10 mouse cellular contexts compared by ENCODE assay signal in genomic region chr9:110255407-110256019, GRCm38 (mm10). TPM values are rescaled to one million over a fixed set of nuclear protein-coding genes. Genes with fewer than 3 reads are reported as not detected.
DNase-seq lines count a peak whose midpoint lies in the region; ATAC-seq and TF ChIP-seq lines count a peak whose summit lies in the region.
"Had no signal": no experiment of that assay in that cellular context is flagged by ENCODE, and none has a peak within 500 bp of the region (broad histone marks: within the 10 kb centered on the region; RNA-seq: fewer than 3 reads in every experiment).

No protein-coding gene starts in this region.

- TF ChIP-seq CTCF in intestine, postnatal 0 days (IDR thresholded peaks at IDR 0.05; ENCODE audit: low read depth) = no peak
- no peak for TF ChIP-seq CTCF in thymus, adult 2 months (IDR thresholded peaks at IDR 0.05; ENCODE audit: borderline replicate concordance, control insufficient read depth, extremely low read depth, insufficient read depth, low read length, poor library complexity)

- DNase-seq in cerebellum, postnatal 14 days = peak; percentile 42 to 44
- no peak for DNase-seq in cerebellum, adult 9-11 months
- DNase-seq in forebrain, embryonic 11.5 days (ENCODE audit: low spot score) = peak; percentile 68
- no peak for DNase-seq in kidney, postnatal 36 days
- DNase-seq in thymus, adult 2 months = no peak
- DNase-seq in urinary bladder, adult 18-20 months (ENCODE audit: low spot score in 2 of 2) = no peak
- DNase-seq: gastrocnemius, postnatal 10 days had no signal

- ATAC-seq in forebrain, embryonic 11.5 days (replicated peaks; ENCODE audit: low FRiP score) = peak; percentile 86
- peak; percentile 80 for ATAC-seq in intestine, postnatal 0 days
- ATAC-seq in neural tube, embryonic 12.5 days (ENCODE audit: low FRiP score, low read depth) = peak; percentile 86

- H3K27me3 ChIP-seq in forebrain, embryonic 11.5 days (ENCODE audit: control insufficient read depth, insufficient read depth, low read length) = no peaks in the 10 kb centered on the region
- H3K27me3 ChIP-seq in intestine, postnatal 0 days (replicated peaks; ENCODE audit: control insufficient read depth, insufficient read depth, low read length) = no peaks in the 10 kb centered on the region
- no peaks in the 10 kb centered on the region for H3K27me3 ChIP-seq in neural tube, embryonic 12.5 days (replicated peaks)
- H3K27me3 ChIP-seq in thymus, adult 2 months (ENCODE audit: control insufficient read depth, insufficient read depth, low read length) = no peaks in the 10 kb centered on the region
- H3K27me3 ChIP-seq: limb, embryonic 15.5 days had no signal

- H3K9ac ChIP-seq in forebrain, embryonic 11.5 days (ENCODE audit: low read length) = 0 out of 2 replicates have a peak overlapping the region, but pooled peaks have one; percentile 0
- no peak overlapping the region; the same call in 1 of the 2 replicates for H3K9ac ChIP-seq in intestine, postnatal 0 days (ENCODE audit: low read depth, low read length)
- no peak overlapping the region for H3K9ac ChIP-seq in neural tube, embryonic 12.5 days
- H3K9ac ChIP-seq: limb, embryonic 15.5 days had no signal

- H3K27ac ChIP-seq in forebrain, embryonic 11.5 days (ENCODE audit: low read depth, low read length) = peak overlapping the region; percentile 25
- H3K27ac ChIP-seq in intestine, postnatal 0 days (ENCODE audit: low read depth, low read length) = no peak overlapping the region
- H3K27ac ChIP-seq in neural tube, embryonic 12.5 days = peak overlapping the region; percentile 4; the same call in 1 of the 2 replicates
- H3K27ac ChIP-seq in thymus, adult 2 months (ENCODE audit: control insufficient read depth, insufficient read depth, low read length) = no peak overlapping the region
- H3K27ac ChIP-seq: limb, embryonic 15.5 days had no signal

- no peak overlapping the region for H3K4me2 ChIP-seq in forebrain, embryonic 11.5 days (ENCODE audit: low read depth, low read length, severe bottlenecking)
- no peak overlapping the region for H3K4me2 ChIP-seq in intestine, postnatal 0 days (replicated peaks; ENCODE audit: low read depth)
- peak overlapping the region; percentile 31; the same call in 1 of the 2 replicates for H3K4me2 ChIP-seq in neural tube, embryonic 12.5 days (replicated peaks)
- H3K4me2 ChIP-seq: limb, embryonic 15.5 days had no signal

- H3K4me3 ChIP-seq in forebrain, embryonic 11.5 days (ENCODE audit: low read depth, low read length) = no peak overlapping the region
- H3K4me3 ChIP-seq in intestine, postnatal 0 days (ENCODE audit: low read depth, low read length) = no peak overlapping the region
- H3K4me3 ChIP-seq in neural tube, embryonic 12.5 days = no peak overlapping the region
- no peak overlapping the region for H3K4me3 ChIP-seq in thymus, adult 2 months (ENCODE audit: control insufficient read depth, insufficient read depth, low read length)
- H3K4me3 ChIP-seq: limb, embryonic 15.5 days had no signal

- WGBS in forebrain, embryonic 11.5 days = 40% methylated on average over 15 of the region's 15 CpGs
- 40% methylated on average over 15 of the region's 15 CpGs for WGBS in intestine, postnatal 0 days
- WGBS in neural tube, embryonic 12.5 days = 21% methylated on average over 15 of the region's 15 CpGs
- 86% methylated on average over 15 of the region's 15 CpGs for WGBS in thymus, adult 2 months

- H3K4me1 ChIP-seq in forebrain, embryonic 11.5 days (replicated peaks; ENCODE audit: control insufficient read depth, insufficient read depth, low read length) = peaks cover 9% of the 10 kb centered on the region
- no peaks in the 10 kb centered on the region for H3K4me1 ChIP-seq in intestine, postnatal 0 days (replicated peaks; ENCODE audit: control insufficient read depth, insufficient read depth, low read length)
- peaks cover 36% of the 10 kb centered on the region for H3K4me1 ChIP-seq in neural tube, embryonic 12.5 days
- H3K4me1 ChIP-seq in thymus, adult 2 months (replicated peaks; ENCODE audit: control insufficient read depth, insufficient read depth, low read length) = no peaks in the 10 kb centered on the region

- TF ChIP-seq POLR2A in thymus, adult 2 months (IDR thresholded peaks at IDR 0.05; ENCODE audit: control insufficient read depth, extremely low read depth, insufficient read depth, low read length, poor library complexity) = no peak

- no peaks in the 10 kb centered on the region for H3K9me3 ChIP-seq in forebrain, embryonic 11.5 days (ENCODE audit: control insufficient read depth, low read length)
- no peaks in the 10 kb centered on the region for H3K9me3 ChIP-seq in intestine, postnatal 0 days (ENCODE audit: control insufficient read depth)
- H3K9me3 ChIP-seq in neural tube, embryonic 12.5 days = no peaks in the 10 kb centered on the region
- H3K9me3 ChIP-seq: limb, embryonic 15.5 days had no signal

- H3K36me3 ChIP-seq in forebrain, embryonic 11.5 days (ENCODE audit: control insufficient read depth, insufficient read depth, low read length) = no peaks in the 10 kb centered on the region
- H3K36me3 ChIP-seq in intestine, postnatal 0 days (ENCODE audit: control insufficient read depth, insufficient read depth) = no peaks in the 10 kb centered on the region
- H3K36me3 ChIP-seq in neural tube, embryonic 12.5 days = peaks cover 7% of the 10 kb centered on the region
- no peaks in the 10 kb centered on the region for H3K36me3 ChIP-seq in thymus, adult 2 months (ENCODE audit: control insufficient read depth, insufficient read depth, low read length)
- H3K36me3 ChIP-seq: limb, embryonic 15.5 days had no signal

RNA-seq across cellular contexts. Expression of gene Cspg5, which starts 11.9 kb away (rescaled TPM):
- 10.9 and 11.3 TPM in 2 replicates for polyA plus RNA-seq in forebrain, embryonic 11.5 days (2014; fragmentation: Nextera tagmentation; extraction: Ambion mirVana)
- polyA plus RNA-seq in intestine, postnatal 0 days (2015; fragmentation: Nextera tagmentation; extraction: Ambion mirVana) = 2.9 and 3.2 TPM in 2 replicates
- polyA plus RNA-seq in neural tube, embryonic 12.5 days (2016; fragmentation: Nextera tagmentation; extraction: Ambion mirVana) = 36.2 and 42.6 TPM in 2 replicates
- polyA plus RNA-seq in thymus, adult 2 months (2012; rRNA removed) = 0.61 and 0.93 TPM in 2 replicates

RNA-seq across cellular contexts. Expression of gene Elp6, which starts 49.5 kb away (rescaled TPM):
- polyA plus RNA-seq in forebrain, embryonic 11.5 days (2014; fragmentation: Nextera tagmentation; extraction: Ambion mirVana) = 37.5 and 40.3 TPM in 2 replicates
- polyA plus RNA-seq in intestine, postnatal 0 days (2015; fragmentation: Nextera tagmentation; extraction: Ambion mirVana) = 6.3 and 7.5 TPM in 2 replicates
- 39.9 and 41.2 TPM in 2 replicates for polyA plus RNA-seq in neural tube, embryonic 12.5 days (2016; fragmentation: Nextera tagmentation; extraction: Ambion mirVana)
- 21.0 and 26.9 TPM in 2 replicates for polyA plus RNA-seq in thymus, adult 2 months (2012; rRNA removed)

Comparison
In these comparisons a context has a peak if more than half of its experiments do, and no peak if none do; other contexts are left out.
1. DNase-seq: peak in cerebellum, postnatal 14 days (2 of 2) and forebrain, embryonic 11.5 days (single experiment); none in cerebellum, adult 9-11 months (single experiment), kidney, postnatal 36 days (0 of 2), thymus, adult 2 months (single experiment) and urinary bladder, adult 18-20 months (0 of 2).
2. H3K27ac ChIP-seq: peak in forebrain, embryonic 11.5 days (single experiment) and neural tube, embryonic 12.5 days (single experiment); none in intestine, postnatal 0 days (single experiment) and thymus, adult 2 months (single experiment).
3. Peak in every context shown above with its lines, with median percentiles within 50 percentile points of each other: ATAC-seq.